Mouse (Mus musculus) cerebellum, adult 9-11 months (tissue): ENCODE data around the gene Rpl11.
"Not testable (repeated sequence)": the region's sequence is repeated elsewhere in the genome, so short reads cannot be mapped to it uniquely, and the experiment has no call there.

ENCODE experiments used
- DNase-seq: peaks from one replicate; pipeline ENCODE4 v3.0.0; 2022

Rpl11 gene

GRCm38 (mm10) chr4:136069954-136070353 is 16.7 kb upstream of the Rpl11 start:
- DNase-seq: peak; percentile 25

- no peak for DNase-seq
These were observed 16.1 kb upstream of the Rpl11 start for GRCm38 (mm10) chr4:136069313-136069712.

DNA sequence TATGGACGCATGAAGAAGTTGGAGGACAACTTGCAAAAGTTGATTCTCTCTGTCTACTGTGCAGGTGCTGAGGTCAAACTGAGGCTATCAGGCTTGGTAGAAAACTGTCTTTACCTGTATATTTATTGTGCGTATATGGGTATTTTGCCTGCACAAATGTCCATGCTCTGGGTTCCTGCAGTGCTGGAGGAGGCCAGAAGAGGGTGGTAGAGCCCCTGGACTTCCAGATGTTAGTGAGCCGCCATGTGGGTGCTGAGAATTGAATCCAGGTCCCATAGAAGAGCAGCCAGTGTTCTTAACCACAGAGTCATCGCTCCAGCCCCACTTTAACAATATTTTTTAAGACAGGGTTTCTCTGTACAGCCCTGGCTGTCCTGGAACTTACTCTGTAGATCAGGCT is 9.9 kb upstream of the Rpl11 start:
- DNase-seq: no peak

DNA sequence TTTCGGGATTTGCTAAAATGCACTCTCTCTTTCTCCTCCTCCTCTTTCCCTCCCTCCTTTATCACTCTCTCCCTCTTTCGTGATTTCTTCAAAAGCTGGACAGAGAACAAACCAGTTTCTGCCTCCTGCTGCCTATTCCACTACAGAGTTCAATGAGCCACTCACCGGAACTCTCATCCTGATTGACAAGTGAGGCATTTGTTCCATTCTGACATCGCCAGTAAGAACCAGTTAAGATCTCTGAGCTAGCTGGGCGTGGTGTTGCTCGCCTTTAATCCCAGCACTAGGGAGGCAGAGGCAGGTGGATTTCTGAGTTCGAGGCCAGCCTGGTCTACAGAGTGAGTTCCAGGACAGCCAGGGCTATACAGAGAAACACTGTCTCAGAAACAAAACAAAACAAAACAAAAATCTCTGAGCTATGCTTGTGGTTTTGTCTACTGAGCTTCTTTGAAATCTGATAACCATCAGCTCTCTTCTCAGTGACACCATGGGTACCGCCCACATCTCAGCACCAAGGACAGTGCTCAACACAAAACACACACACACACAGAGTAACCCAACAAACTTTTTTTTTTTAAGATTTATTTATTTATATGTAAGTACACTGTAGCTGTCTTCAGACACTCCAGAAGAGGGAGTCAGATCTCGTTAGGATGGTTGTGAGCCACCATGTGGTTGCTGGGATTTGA is 6.7 kb upstream of the Rpl11 start:
- not testable (repeated sequence) for DNase-seq

- DNase-seq: no peak
These were observed 4.7 kb upstream of the Rpl11 start for GRCm38 (mm10) chr4:136057916-136058315.

- no peak for DNase-seq
These were observed 2.8 kb upstream of the Rpl11 start for GRCm38 (mm10) chr4:136056030-136056429.

- no peak for DNase-seq
These were observed 615 bp upstream of the Rpl11 start for GRCm38 (mm10) chr4:136053843-136054242.

DNA sequence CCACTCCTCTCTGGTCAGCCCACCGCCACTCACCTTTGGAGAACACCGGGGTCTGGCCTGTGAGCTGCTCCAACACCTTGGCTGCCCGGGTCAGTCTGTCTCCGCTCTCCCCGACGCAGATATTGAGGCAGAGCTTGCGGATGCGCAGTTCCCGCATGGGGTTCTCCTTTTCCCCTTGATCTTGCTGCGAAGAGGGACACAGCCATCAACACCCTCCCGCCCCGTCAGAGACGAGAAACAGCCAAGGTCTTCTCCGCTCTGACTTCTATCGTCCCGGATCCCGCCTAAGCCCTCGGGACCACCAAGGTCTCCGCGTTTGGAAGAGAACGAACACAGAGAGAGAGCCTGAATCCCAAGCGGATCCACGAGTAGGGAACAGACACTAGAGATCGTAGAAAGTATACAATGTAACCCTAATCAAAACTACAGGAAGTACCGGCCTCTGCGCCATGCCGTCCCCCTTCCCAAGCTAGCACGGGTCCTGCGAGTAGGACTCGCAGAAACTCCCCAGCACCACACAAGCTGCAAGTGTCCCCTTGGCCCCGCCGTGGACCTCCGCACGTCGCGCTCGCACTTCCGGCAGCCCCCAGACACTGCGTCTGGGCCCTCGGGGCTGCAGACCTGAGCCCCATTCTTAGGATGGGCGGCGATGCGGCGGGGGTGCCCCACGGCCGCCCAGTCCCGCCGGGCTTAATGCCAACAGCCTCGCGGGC is 538 bp downstream of the Rpl11 start:
- no peak for DNase-seq

DNA sequence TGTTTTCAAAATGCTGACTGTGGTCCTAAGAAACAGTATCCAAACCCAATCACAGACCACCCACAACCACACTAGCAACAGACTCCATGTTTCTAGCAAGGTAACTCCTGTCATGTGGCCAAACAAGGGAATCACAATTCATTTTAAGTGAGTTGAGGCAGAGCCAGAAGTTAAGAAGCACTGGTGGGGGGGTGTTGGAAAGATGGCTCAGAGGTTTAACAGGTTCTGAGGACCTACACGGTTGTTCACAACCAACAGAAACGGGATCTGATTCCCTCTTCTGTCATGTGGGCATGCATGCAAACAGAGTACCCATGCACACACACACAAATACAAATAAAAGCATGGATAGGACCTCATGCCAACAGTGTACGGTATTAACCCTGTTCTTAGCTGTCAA is 1.2 kb downstream of the Rpl11 start:
- no peak for DNase-seq

DNA sequence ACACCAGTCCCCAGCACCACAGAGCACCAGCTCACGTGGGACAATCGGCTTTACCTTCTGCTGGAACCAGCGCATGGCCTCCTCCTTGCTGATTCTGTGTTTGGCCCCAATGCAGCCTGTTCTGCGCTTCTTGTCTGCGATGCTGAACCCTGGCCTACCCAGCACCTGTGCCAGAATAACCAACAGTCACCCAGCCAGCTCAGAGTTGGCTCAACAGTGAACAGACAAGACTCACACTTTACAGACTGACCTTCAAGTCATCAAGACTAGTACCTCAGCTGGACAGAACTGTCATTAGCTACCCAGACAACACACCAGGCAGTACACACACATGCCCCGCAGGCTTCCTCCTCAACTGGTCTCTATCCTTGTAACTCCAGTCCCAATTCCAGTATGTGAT is 3.0 kb downstream of the Rpl11 start:
- no peak for DNase-seq

- DNase-seq: no peak
These were observed 4.8 kb downstream of the Rpl11 start for GRCm38 (mm10) chr4:136048291-136049032.

- DNase-seq: no peak
These were observed 5.6 kb downstream of the Rpl11 start for GRCm38 (mm10) chr4:136047626-136048025.

DNA sequence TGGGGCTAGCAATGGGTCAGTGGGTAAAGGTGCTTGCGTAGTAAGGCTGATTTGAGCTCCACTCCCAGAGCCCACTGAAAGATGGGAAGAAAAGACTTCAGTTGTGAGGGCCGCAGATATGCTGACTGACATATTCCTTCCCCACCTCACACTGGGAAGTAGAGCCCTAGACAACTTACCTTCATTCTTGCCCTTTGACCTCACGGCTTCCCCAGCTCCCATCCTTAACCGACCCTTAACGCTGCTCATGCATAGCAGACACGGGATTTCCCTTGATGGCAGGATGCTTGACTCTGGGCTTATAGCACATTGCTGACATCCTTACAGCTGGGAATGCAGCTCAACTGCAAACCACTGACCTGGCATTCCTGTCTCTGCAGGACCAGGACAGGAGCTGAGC is 6.3 kb downstream of the Rpl11 start:
- DNase-seq: no peak

DNA sequence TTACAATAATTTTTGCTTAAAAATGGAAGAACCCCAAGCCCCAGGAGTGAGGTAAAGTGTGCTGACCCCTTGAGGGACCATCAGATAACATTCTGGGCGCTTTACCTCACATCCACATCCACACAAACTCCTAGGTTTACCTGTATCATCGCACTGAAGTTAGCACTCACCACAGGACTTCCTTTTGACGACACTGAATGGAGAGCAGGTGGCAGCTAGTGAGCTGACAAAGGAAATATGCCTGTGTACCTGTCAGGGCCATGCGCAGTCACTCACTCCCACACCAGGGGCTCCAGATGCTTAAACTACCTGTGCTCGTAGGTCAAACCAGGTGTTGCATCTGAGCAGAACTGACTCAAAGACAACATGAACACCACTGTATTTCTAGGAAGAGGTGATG is 8.1 kb downstream of the Rpl11 start:
- DNase-seq: no peak

DNA sequence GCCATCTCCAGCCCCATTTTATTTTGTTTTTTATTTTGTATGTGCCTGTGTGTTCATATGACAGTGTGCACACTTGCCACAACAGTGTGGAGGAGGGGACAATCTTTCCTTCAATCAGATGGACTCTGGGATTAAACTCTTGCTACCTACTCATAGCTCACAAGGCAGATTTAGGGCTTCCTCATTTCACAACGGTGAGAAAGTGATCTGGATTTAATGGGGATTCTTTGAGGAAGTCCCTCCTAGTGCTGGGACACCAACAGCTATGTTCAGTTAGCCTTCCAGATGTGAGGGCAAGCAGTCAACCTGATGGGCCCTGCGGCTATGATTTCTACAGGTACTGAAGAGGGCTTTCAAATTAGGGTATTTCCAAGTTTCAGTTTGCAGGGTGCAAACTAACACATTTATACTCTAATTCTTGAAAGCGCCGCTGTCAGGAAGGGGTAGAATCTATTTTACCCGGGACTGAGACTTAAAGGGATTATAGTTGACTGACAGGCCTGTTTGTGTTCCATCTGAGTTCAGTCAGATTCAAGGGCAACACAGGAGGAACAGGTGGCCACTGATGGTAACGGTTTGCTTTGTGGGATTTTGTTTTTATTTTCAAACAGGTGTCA is 9.3 kb downstream of the Rpl11 start:
- DNase-seq: no peak

DNA sequence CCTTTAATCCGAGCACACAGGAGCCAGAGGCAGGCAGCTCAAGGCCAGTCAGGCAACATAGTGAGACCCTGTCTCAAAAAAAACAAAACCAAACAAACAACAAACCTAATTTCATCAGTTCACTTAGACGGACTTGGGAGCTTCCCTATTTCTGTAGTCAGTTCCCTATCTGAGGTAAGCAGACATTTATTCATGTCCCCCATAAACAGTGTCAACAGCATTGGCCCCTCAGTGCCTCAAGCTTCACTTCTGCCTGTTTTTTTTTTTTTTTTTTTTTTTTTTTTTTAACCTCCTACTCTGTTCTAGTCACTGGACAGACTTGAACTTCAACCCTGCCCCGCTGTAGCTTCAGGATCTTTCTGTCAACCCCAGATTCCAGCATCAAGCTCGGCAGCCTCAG is 18.1 kb downstream of the Rpl11 start:
- no peak for DNase-seq

- DNase-seq: no peak
These were observed 20.0 kb downstream of the Rpl11 start for GRCm38 (mm10) chr4:136033231-136033630.

GRCm38 (mm10) chr4:136030968-136031909 is 22.0 kb downstream of the Rpl11 start:
- no peak for DNase-seq

DNA sequence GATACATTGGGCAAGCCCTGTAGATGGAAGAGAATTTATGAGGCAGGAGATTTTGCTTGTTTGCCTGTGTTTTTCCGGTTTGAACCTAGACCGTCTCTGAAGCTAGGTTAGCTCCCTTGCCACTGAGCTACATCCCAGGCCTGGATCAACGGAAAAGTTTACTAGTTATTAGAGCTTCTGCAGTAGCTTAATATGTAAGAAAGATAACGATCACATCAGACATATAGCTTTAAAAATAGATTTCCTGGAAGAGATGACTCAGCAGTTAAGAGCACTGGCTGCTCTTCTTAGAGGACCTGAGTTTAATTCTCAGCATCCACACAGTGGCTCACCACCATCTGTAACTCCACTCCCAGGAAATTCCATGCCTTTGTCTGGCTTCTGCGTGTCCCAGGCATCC is 24.5 kb downstream of the Rpl11 start:
- DNase-seq: no peak

- DNase-seq: no peak
These were observed 25.1 kb downstream of the Rpl11 start for GRCm38 (mm10) chr4:136028132-136028564.

- no peak for DNase-seq
These were observed 25.7 kb downstream of the Rpl11 start for GRCm38 (mm10) chr4:136027416-136028131.

- DNase-seq: no peak
These were observed 27.9 kb downstream of the Rpl11 start for GRCm38 (mm10) chr4:136025350-136025749.
